Mouse (Mus musculus) ovary, adult 18-20 months (tissue): Measurements from ENCODE around the gene Mob4.
"Not testable (repeated sequence)": the region's sequence is repeated elsewhere in the genome, so short reads cannot be mapped to it uniquely, and the experiment has no call there.

Experiments used
- DNase-seq: peaks from one replicate; pipeline ENCODE4 v3.0.0; 2022; ENCODE audit warnings: low spot score, mixed read lengths

Gene Mob4

DNA sequence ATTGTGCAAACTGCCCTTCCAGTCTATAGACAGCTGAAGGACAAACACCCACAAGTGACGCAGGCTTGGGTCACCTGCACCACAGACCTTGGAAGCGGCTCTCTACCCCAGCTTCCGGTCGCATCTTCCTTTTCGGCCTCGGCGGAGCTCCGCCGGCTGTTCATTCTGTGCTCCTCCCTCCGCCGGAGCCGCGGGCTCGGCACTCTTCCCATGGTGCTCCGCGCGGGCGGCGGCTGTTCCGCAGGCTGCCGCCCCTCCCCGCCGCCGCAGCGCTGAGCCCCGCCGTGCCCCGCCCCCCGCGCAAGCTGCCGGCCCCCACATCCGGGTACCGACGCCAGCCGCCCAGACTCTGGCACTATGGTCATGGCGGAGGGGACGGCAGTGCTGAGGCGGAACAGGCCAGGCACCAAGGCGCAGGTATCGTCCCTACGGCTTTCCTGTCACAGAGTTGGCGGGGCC, at the start of gene Mob4:
Gene Mob4, plus strand, starts transcription at position 289 of the 459 bp plus-strand sequence.
- DNase-seq: peak; percentile 87

GRCm38 (mm10) chr1:55082106-55082505, 48.9 kb upstream of the Mob4 start:
- no peak for DNase-seq

DNA sequence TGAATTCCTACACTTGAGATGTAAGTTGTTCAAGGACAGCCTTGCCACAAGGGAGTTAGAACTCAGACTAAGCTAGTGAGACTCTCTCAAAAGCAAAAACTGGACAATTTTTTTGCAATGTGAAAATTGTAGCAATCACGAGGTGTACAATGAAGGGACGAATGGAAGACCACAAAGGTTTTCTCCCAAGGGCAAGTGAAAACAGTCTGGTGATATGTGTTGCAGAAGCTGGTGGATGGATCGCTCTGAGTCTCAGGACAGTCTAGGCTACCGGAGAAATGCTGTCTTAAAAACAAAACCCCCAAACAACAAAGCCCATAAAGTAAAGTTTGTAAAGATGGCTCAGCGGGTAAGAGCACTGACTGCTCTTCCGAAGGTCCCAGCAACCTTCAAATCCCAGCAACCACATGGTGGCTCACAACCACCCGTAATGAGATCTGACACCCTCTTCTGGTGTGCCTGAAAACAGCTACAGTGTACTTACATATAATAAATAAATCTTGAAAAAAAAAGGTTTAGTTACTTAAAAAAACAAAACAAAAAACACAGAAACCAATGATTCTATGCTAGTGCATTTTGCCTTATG, 45.2 kb upstream of the Mob4 start:
- no peak for DNase-seq

- DNase-seq: no peak
These were observed 44.1 kb upstream of the Mob4 start for GRCm38 (mm10) chr1:55086868-55087400.

- DNase-seq: peak; percentile 36
These were observed 43.6 kb upstream of the Mob4 start for GRCm38 (mm10) chr1:55087401-55087904.

- DNase-seq: peak; percentile 97
These were observed 43.0 kb upstream of the Mob4 start, which contains the start of the genes Hspe1 and Hspd1 for GRCm38 (mm10) chr1:55087932-55088610. TSS of gene Hspe1 (plus strand) at chr1:55088132. TSS of gene Hspd1 (minus strand) at chr1:55088243.

DNA sequence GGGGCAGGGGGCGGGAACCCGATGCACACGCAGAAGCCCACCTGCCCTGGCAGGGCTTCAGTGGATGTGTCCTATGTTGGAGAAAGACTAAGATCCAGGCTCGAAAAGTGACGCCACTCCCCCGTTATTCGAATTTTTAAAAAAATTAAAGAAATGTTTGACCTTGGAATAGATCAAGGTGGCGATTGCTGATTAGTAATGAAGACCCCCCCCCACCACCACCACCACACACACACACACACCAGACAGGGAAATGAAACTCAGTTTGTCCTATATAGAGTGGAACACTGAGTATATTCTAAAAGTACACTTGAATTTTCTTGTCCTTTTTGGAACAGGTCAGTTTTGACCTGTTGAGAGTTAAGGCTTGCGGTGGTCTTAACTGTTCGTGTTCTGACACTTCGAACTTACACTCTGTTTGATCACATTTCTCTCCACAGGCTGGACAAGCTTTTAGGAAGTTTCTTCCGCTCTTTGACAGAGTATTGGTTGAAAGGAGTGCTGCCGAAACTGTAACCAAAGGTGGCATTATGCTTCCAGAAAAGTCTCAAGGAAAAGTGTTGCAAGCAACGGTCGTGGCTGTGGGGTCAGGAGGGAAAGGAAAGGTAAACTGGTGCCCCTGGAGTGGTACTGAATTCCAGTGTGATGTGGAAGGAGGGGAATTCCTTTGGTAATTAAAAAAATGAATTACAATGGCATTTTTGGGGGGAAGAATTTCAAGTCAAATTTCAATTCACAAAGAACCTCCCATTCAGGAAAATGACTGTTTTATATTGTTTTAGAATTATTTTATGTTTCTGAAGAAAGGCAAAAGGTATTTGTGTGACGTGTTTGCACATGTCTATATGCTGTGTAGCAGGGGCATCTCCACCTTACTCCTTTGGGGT, 42.2 kb upstream of the Mob4 start:
- no peak for DNase-seq

DNA sequence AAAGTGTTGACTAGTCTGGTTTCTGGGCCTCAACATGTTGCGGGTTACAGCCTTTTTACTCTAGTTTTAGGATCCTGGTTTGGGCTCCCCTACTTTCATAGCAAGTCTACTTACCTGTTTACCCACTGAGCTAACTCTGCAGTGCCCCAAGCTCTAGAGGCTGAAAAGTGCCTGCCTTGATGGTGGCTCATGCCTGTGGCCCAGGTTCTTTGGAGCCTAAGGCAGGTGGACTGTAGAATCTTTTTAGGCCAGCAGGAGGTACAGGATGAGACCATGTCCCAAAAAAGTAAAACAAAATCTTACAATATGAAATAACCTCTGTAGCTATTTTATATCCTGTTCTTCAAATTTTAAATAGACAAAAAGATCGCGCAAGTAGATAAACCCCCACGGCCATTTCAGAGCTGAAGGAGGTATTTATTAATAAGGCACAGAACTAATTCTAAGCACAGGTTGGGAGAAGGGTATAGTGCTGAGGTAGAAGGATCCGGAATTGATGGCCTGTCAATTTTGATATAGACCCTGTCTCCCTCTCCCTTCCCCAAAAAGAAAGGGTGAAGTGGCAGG, 41.5 kb upstream of the Mob4 start:
- DNase-seq: no peak

DNA sequence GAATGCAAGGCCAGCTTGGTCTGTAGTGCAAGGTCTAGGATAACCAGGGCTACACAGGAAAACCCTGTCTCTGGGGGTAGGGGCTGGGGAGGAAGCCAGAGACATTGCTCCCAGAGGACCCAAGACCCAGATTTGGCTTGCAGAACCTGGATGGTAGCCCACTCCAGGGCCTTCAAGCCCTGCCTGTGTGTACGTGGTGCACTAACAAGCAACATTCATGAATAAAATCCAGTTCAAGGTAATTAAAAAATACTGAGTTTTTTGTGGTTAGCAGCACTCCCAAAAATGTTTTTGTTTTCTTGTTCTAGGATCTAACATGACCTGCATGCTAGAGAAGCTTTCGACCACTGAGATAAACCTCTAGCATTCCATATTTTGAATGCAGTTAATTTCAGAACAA, 39.0 kb upstream of the Mob4 start:
- DNase-seq: peak; percentile 48

DNA sequence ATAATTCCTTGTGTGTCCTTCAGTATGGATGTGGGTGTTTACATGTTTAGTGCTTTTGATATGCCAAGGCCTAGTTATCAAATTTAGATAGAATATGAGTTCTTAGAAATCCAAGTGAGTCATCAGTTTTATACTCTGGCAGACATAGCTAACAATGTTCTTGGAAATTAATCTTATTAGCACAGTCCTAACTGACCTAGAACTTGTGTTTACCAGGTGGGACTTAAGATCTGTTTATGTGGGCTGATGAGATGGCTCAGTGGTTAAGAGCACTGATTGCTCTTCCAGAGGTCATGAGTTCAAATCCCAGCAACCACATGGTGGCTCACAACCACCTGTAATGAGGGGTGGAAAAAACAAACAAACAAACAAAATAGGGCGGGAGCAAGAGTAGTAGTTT, 38.6 kb upstream of the Mob4 start:
- no peak for DNase-seq

GRCm38 (mm10) chr1:55106919-55107585, 24.0 kb upstream of the Mob4 start:
- no peak for DNase-seq

DNA sequence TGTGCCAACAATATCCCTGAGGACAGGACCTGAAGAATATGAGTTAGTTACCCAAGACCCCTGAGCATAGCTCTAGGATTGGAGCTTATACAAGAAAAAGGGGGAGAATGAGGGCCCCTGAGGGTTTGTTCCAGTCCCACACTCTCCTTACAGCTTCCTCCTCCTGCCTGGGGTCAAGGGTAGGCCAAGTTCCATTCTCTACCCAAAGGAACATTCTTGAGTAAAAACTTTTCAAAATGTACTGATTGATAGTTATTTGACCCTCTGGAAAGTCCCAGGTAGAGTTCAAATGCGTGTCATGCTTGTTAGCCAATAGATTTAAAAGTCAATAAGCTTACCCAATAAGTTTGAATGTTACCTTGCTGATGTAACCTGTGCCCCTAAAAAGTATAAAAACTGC, 23.4 kb upstream of the Mob4 start:
- DNase-seq: no peak

DNA sequence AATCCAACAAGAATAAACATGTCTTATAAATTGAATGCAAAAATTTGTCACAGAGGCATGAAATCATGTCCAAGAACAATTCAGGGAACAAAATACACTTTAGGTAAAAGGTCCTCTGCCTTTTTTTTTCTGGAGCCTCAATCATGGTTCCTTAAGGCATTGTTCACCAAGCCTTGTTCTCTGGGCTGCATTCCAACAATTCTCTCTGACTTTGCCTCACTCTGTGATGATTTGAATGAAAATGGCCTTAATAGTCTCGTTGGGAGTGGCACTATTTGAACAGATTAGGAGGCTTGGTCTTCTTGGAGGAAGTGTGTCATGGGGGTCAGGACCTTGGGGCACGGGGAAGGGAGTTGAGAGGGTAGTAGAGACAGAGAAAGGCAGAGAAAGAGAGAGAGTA, 22.6 kb upstream of the Mob4 start:
- DNase-seq: no peak

DNA sequence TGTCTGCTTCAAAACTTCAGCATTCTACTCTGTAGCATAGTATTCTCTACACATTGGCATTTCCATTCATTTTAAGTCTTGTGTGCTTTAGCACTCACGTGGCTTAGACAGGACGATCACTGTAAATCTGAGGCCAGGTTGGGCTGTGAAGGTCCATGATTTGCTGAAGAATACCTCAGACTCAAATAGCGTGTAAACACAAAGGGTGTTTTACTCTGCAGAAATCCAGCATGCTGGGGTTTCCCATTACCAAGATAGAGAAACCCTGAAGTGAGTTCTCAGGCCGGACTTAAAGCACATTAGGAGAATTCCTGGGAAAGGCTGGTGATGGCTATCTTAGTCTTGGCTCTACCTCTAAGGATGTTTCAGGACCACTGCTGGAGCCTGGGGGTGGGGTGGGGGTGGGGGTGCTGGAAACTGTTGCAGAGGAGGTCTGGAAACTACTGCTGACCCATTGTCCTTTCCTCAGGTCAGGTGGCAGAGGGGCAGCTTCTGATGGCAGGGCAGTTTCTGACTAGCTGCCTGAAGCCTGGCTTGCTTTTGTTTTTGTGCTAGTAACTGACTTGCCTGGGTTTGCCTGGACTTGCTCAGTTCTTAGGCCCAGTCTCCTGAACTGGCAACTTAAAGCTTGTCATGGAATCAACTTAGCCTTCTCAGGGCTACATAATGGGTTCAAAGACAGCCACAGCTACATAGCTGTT, 21.8 kb upstream of the Mob4 start:
- DNase-seq: no peak

DNA sequence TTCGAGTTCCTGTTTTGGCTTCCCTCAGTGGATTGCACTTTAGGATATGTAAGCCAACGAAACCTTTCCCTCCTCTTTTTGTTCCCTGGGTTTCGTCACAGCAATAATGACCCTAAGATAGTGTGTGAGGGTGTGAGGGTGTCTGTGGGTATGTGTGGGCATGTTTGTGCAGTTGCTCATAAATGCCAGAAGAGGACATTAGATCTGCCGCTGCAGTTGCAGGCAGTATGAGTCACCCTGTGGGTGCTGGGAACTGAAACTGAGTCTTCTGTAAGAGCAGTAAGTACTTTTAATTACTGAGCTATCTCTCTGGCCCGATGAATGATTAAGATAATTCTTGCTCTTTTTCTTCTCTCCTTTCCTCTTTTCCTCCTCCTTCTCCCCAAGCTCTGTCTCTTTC, 8.0 kb upstream of the Mob4 start:
- DNase-seq: no peak

- no peak for DNase-seq
These were observed 7.5 kb upstream of the Mob4 start for GRCm38 (mm10) chr1:55123561-55123960.

GRCm38 (mm10) chr1:55124136-55124535, 6.9 kb upstream of the Mob4 start:
- not testable (repeated sequence) for DNase-seq

- DNase-seq: no peak
These were observed 1.3 kb upstream of the Mob4 start for GRCm38 (mm10) chr1:55129716-55130115.

GRCm38 (mm10) chr1:55130190-55130916, 678 bp upstream of the Mob4 start:
- DNase-seq: no peak

GRCm38 (mm10) chr1:55131424-55132014, 488 bp downstream of the Mob4 start:
- no peak for DNase-seq
